In the genomic region with DNA sequence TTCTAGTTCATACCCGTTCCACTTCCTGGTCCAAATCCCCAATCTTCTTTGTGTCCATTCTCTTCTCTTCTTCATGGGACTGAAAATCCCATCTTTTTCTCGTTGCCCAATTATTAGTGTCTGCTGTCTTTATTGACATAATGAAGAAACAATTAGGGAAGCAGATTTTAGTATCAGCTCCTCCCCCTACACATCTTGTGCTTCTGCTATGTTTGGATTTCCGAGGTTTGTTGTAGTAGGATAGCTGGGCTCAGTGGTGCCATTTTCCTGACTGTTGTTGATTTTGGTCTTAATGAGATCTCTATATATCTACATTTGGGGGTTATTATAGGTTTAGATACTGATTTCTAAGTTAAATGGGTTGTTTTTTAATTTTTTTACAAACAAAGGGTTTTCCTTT, we compare ENCODE assay signal across 12 mouse cellular contexts.
DNase-seq lines count a peak whose midpoint lies in the region; ATAC-seq lines count a peak whose summit lies in the region.
"Had no signal": no experiment of that assay in that cellular context is flagged by ENCODE, and none has a peak within 500 bp of the region (broad histone marks: within the 10 kb centered on the region; RNA-seq: fewer than 3 reads in every experiment).

No protein-coding gene starts in this region.

- H3K4me3 ChIP-seq in forebrain, embryonic 14.5 days (ENCODE audit: low read depth, low read length) = no peak overlapping the region
- H3K4me3 ChIP-seq in forebrain, embryonic 11.5 days (ENCODE audit: low read depth, low read length) = no peak overlapping the region
- H3K4me3 ChIP-seq in hindbrain, embryonic 14.5 days (replicated peaks; ENCODE audit: low read length) = no peak overlapping the region
- no peak overlapping the region for H3K4me3 ChIP-seq in hindbrain, embryonic 11.5 days (ENCODE audit: low read depth, low read length)
- no peak overlapping the region for H3K4me3 ChIP-seq in forebrain, embryonic 16.5 days (replicated peaks; ENCODE audit: low read length)
- no peak overlapping the region for H3K4me3 ChIP-seq in midbrain, embryonic 15.5 days
- H3K4me3 ChIP-seq: embryonic facial prominence, embryonic 10.5 days; heart, embryonic 13.5 days had no signal

- no peaks in the 10 kb centered on the region for H3K9me3 ChIP-seq in forebrain, embryonic 14.5 days (replicated peaks; ENCODE audit: control insufficient read depth, low read length)
- H3K9me3 ChIP-seq in forebrain, embryonic 11.5 days (ENCODE audit: control insufficient read depth, low read length) = no peaks in the 10 kb centered on the region
- no peaks in the 10 kb centered on the region for H3K9me3 ChIP-seq in hindbrain, embryonic 14.5 days (ENCODE audit: control insufficient read depth, low read length)
- no peaks in the 10 kb centered on the region for H3K9me3 ChIP-seq in hindbrain, embryonic 11.5 days (ENCODE audit: control insufficient read depth, low read length)
- no peaks in the 10 kb centered on the region for H3K9me3 ChIP-seq in forebrain, embryonic 16.5 days (ENCODE audit: control insufficient read depth, low read length)
- H3K9me3 ChIP-seq in midbrain, embryonic 15.5 days = no peaks in the 10 kb centered on the region
- H3K9me3 ChIP-seq: embryonic facial prominence, embryonic 10.5 days; heart, embryonic 13.5 days had no signal

- peak; percentile 47; the same call in 1 of the 2 replicates for ATAC-seq in forebrain, embryonic 14.5 days
- no peak for ATAC-seq in forebrain, embryonic 11.5 days (replicated peaks; ENCODE audit: low FRiP score)
- peak; percentile 37; the same call in 1 of the 2 replicates for ATAC-seq in hindbrain, embryonic 14.5 days (ENCODE audit: low FRiP score)
- no peak for ATAC-seq in hindbrain, embryonic 11.5 days (ENCODE audit: low FRiP score)
- peak; percentile 55 for ATAC-seq in forebrain, embryonic 16.5 days
- no peak for ATAC-seq in midbrain, embryonic 15.5 days (replicated peaks)
- ATAC-seq: intestine, embryonic 16.5 days had no signal

- peak overlapping the region; percentile 17; the same call in 1 of the 2 replicates for H3K27ac ChIP-seq in forebrain, embryonic 14.5 days (ENCODE audit: low read depth, low read length)
- H3K27ac ChIP-seq in forebrain, embryonic 11.5 days (ENCODE audit: low read depth, low read length) = no peak overlapping the region
- peak overlapping the region; percentile 66 for H3K27ac ChIP-seq in hindbrain, embryonic 14.5 days
- no peak overlapping the region for H3K27ac ChIP-seq in hindbrain, embryonic 11.5 days (ENCODE audit: low read depth, low read length)
- H3K27ac ChIP-seq in forebrain, embryonic 16.5 days (ENCODE audit: low read length) = peak overlapping the region; percentile 9; the same call in 1 of the 2 replicates
- no peak overlapping the region for H3K27ac ChIP-seq in midbrain, embryonic 15.5 days
- H3K27ac ChIP-seq: embryonic facial prominence, embryonic 10.5 days; heart, embryonic 13.5 days had no signal

- no peaks in the 10 kb centered on the region for H3K27me3 ChIP-seq in forebrain, embryonic 14.5 days (replicated peaks; ENCODE audit: control insufficient read depth, insufficient read depth, low read length)
- no peaks in the 10 kb centered on the region for H3K27me3 ChIP-seq in forebrain, embryonic 11.5 days (ENCODE audit: control insufficient read depth, insufficient read depth, low read length)
- no peaks in the 10 kb centered on the region for H3K27me3 ChIP-seq in hindbrain, embryonic 14.5 days (ENCODE audit: control insufficient read depth, insufficient read depth, low read length)
- no peaks in the 10 kb centered on the region for H3K27me3 ChIP-seq in hindbrain, embryonic 11.5 days (ENCODE audit: control insufficient read depth, insufficient read depth, low read length)
- H3K27me3 ChIP-seq in forebrain, embryonic 16.5 days (replicated peaks; ENCODE audit: control insufficient read depth, insufficient read depth, low read length) = no peaks in the 10 kb centered on the region
- no peaks in the 10 kb centered on the region for H3K27me3 ChIP-seq in midbrain, embryonic 15.5 days (replicated peaks)
- H3K27me3 ChIP-seq: heart, embryonic 13.5 days had no signal

- no peak overlapping the region for H3K9ac ChIP-seq in forebrain, embryonic 14.5 days (ENCODE audit: low read length)
- no peak overlapping the region for H3K9ac ChIP-seq in forebrain, embryonic 11.5 days (ENCODE audit: low read length)
- H3K9ac ChIP-seq in hindbrain, embryonic 14.5 days = no peak overlapping the region
- no peak overlapping the region for H3K9ac ChIP-seq in hindbrain, embryonic 11.5 days (ENCODE audit: low read depth, low read length)
- H3K9ac ChIP-seq in forebrain, embryonic 16.5 days (replicated peaks; ENCODE audit: low read depth, low read length) = no peak overlapping the region
- H3K9ac ChIP-seq in midbrain, embryonic 15.5 days = no peak overlapping the region
- H3K9ac ChIP-seq: heart, embryonic 13.5 days had no signal

- DNase-seq in forebrain, embryonic 14.5 days (ENCODE audit: low spot score) = peak; percentile 34
- no peak for DNase-seq in forebrain, embryonic 11.5 days (ENCODE audit: low spot score)
- no peak for DNase-seq in hindbrain, embryonic 14.5 days (ENCODE audit: low spot score)
- no peak for DNase-seq in hindbrain, embryonic 11.5 days (ENCODE audit: low spot score)
- no peak for DNase-seq in adrenal gland, postnatal 10 days
- DNase-seq: gastrocnemius, postnatal 14 days; kidney, adult 2 months had no signal

- H3K36me3 ChIP-seq in forebrain, embryonic 14.5 days (ENCODE audit: control insufficient read depth, insufficient read depth, low read length) = no peaks in the 10 kb centered on the region
- no peaks in the 10 kb centered on the region for H3K36me3 ChIP-seq in forebrain, embryonic 11.5 days (ENCODE audit: control insufficient read depth, insufficient read depth, low read length)
- no peaks in the 10 kb centered on the region for H3K36me3 ChIP-seq in hindbrain, embryonic 14.5 days (replicated peaks; ENCODE audit: control insufficient read depth, insufficient read depth)
- no peaks in the 10 kb centered on the region for H3K36me3 ChIP-seq in hindbrain, embryonic 11.5 days (ENCODE audit: control insufficient read depth, insufficient read depth, low read length)
- H3K36me3 ChIP-seq in forebrain, embryonic 16.5 days (ENCODE audit: control insufficient read depth, insufficient read depth) = no peaks in the 10 kb centered on the region
- H3K36me3 ChIP-seq in midbrain, embryonic 15.5 days (replicated peaks) = no peaks in the 10 kb centered on the region
- H3K36me3 ChIP-seq: embryonic facial prominence, embryonic 10.5 days; heart, embryonic 13.5 days had no signal

- no peaks in the 10 kb centered on the region for H3K4me1 ChIP-seq in forebrain, embryonic 14.5 days (ENCODE audit: control insufficient read depth, insufficient read depth, low read length)
- H3K4me1 ChIP-seq in forebrain, embryonic 11.5 days (replicated peaks; ENCODE audit: control insufficient read depth, insufficient read depth, low read length) = no peaks in the 10 kb centered on the region
- no peaks in the 10 kb centered on the region for H3K4me1 ChIP-seq in hindbrain, embryonic 14.5 days (replicated peaks; ENCODE audit: control insufficient read depth, insufficient read depth, low read length)
- no peaks in the 10 kb centered on the region for H3K4me1 ChIP-seq in hindbrain, embryonic 11.5 days (replicated peaks; ENCODE audit: control insufficient read depth, insufficient read depth, low read length)
- H3K4me1 ChIP-seq in forebrain, embryonic 16.5 days (replicated peaks; ENCODE audit: control insufficient read depth, insufficient read depth, low read length) = 0 out of 2 replicates have a peak, but pooled peaks cover 3% of the 10 kb centered on the region
- H3K4me1 ChIP-seq in midbrain, embryonic 15.5 days = no peaks in the 10 kb centered on the region
- H3K4me1 ChIP-seq: embryonic facial prominence, embryonic 10.5 days; heart, embryonic 13.5 days had no signal

- no peak overlapping the region for H3K4me2 ChIP-seq in forebrain, embryonic 14.5 days (ENCODE audit: low read length)
- H3K4me2 ChIP-seq in forebrain, embryonic 11.5 days (ENCODE audit: low read depth, low read length, severe bottlenecking) = no peak overlapping the region
- H3K4me2 ChIP-seq in hindbrain, embryonic 14.5 days (replicated peaks) = no peak overlapping the region
- H3K4me2 ChIP-seq in hindbrain, embryonic 11.5 days (replicated peaks; ENCODE audit: low read depth, low read length) = no peak overlapping the region
- no peak overlapping the region for H3K4me2 ChIP-seq in forebrain, embryonic 16.5 days (ENCODE audit: low read length)
- no peak overlapping the region for H3K4me2 ChIP-seq in midbrain, embryonic 15.5 days
- H3K4me2 ChIP-seq: heart, embryonic 13.5 days had no signal

- WGBS in forebrain, embryonic 14.5 days = 70% methylated on average over 3 of the region's 3 CpGs
- WGBS in forebrain, embryonic 11.5 days = 88% methylated on average over 3 of the region's 3 CpGs
- WGBS in hindbrain, embryonic 14.5 days = 81% methylated on average over 3 of the region's 3 CpGs
- 89% methylated on average over 3 of the region's 3 CpGs for WGBS in hindbrain, embryonic 11.5 days
- WGBS in forebrain, embryonic 16.5 days = 69% methylated on average over 3 of the region's 3 CpGs
- 86% methylated on average over 3 of the region's 3 CpGs for WGBS in midbrain, embryonic 15.5 days

Comparison
In these comparisons a context has a peak if more than half of its experiments do, and no peak if none do; other contexts are left out.
1. ATAC-seq: peak in forebrain, embryonic 14.5 days (single experiment), hindbrain, embryonic 14.5 days (single experiment) and forebrain, embryonic 16.5 days (single experiment); none in forebrain, embryonic 11.5 days (single experiment), hindbrain, embryonic 11.5 days (single experiment) and midbrain, embryonic 15.5 days (single experiment).
2. H3K27ac ChIP-seq: peak in forebrain, embryonic 14.5 days (single experiment), hindbrain, embryonic 14.5 days (single experiment) and forebrain, embryonic 16.5 days (single experiment); none in forebrain, embryonic 11.5 days (single experiment), hindbrain, embryonic 11.5 days (single experiment) and midbrain, embryonic 15.5 days (single experiment).